Mouse (Mus musculus): ENCODE results near the gene Qtrt1.

DNA sequence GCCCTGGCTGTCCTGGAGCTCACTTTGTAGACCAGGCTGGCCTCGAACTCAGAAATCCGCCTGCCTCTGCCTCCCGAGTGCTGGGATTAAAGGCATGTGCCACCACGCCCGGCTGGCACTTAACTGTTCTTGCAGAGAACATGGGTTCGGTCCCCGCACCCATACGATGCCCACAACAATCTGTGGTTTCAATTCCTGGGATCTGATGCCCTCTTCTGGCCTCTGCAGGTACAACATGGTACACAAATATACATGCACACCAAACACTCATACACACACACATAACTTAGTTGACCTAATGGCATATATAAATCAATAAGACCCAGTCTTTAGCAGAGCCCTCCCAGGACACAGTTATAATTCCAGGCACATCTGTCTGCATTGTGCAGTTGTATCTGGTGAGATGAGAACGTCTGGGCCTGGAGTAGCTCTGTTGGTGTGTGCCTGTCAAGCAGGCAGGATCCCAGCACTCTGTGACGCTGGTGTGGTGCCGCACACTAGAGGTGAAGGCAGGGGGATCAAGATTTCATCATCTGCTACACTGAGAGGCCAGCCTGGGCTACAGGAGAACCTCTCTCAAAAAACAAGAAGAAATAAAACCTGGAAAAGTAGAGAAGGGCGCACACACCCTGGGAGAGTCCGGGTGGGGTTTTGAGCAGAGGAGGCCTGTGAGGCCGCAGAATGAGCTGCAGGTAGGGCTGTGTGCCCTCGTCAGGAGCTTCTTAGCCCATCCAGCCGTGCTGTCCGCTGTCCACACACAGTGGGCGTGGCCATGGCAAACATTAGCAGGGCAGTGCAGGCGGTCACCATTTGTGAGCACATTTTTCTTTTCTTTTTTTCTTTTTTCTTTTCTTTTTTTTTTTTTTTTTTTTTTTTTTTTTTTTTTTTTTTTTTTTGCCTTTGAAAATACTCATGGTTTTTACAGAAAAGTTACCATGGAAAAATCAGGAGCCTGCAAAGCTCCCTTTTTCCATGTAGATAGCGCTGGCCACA lies 57.7 kb downstream of the Qtrt1 start:
- no peak for TF ChIP-seq GATA1 (IDR thresholded peaks at IDR 0.05; ENCODE audit: borderline replicate concordance, low read length)
- no peak for TF ChIP-seq FLI1 (IDR thresholded peaks at IDR 0.05; ENCODE audit: low read length)
